In the genomic region with DNA sequence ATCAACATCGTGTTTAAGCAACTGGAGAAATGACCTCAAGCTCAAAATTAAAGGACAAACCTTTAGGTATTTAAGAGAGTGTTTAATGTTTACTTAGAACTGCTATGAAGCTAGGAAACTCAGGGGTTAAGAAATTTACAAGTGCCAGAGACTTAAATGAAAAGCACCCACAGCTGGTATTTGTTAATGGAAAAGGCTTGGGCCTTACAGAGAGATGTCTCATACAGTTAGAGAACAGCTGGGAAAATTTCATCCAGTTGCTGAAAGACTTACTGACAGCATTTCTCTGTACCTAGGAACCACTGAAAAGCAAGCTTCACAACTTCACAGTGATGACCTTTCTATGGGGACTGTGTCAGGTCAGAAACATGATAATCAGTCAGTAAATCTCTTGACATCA, we compare ENCODE assay signal across 20 mouse cellular contexts.
"Had no signal": no experiment of that assay in that cellular context is flagged by ENCODE, and none has a peak within 500 bp of the region (broad histone marks: within the 10 kb centered on the region; RNA-seq: fewer than 3 reads in every experiment).

No protein-coding gene starts in this region.

- H3K27me3 ChIP-seq: kidney, embryonic 15.5 days; liver, embryonic 15.5 days; neural tube, embryonic 15.5 days had no signal

- DNase-seq: kidney, adult 2 months; kidney, postnatal 36 days; layer of hippocampus, adult 9-11 months; layer of hippocampus, postnatal 36 days; left cerebral cortex, postnatal 4 days; lung, adult 2 months; lung, postnatal 4 days; midbrain, embryonic 14.5 days; right cerebral cortex, adult 18-20 months; right cerebral cortex, postnatal 25 days; thymus, adult 2 months; thymus, postnatal 25 days had no signal

- H3K4me2 ChIP-seq: kidney, embryonic 15.5 days; liver, embryonic 11.5 days; liver, embryonic 15.5 days; neural tube, embryonic 15.5 days had no signal

- H3K9me3 ChIP-seq: kidney, embryonic 15.5 days; liver, embryonic 15.5 days; midbrain, embryonic 10.5 days; neural tube, embryonic 15.5 days had no signal

- H3K9ac ChIP-seq: kidney, embryonic 15.5 days; liver, embryonic 15.5 days; neural tube, embryonic 15.5 days had no signal

- H3K4me3 ChIP-seq: kidney, embryonic 15.5 days; liver, embryonic 15.5 days; midbrain, embryonic 10.5 days; myocyte; neural tube, embryonic 15.5 days had no signal

- H3K36me3 ChIP-seq: kidney, embryonic 15.5 days; liver, embryonic 15.5 days; midbrain, embryonic 10.5 days had no signal

- H3K4me1 ChIP-seq: kidney, embryonic 15.5 days; liver, embryonic 15.5 days; midbrain, embryonic 10.5 days; neural tube, embryonic 15.5 days had no signal

- H3K27ac ChIP-seq: kidney, embryonic 15.5 days; liver, embryonic 15.5 days; midbrain, embryonic 10.5 days; neural tube, embryonic 15.5 days; stomach, postnatal 0 days had no signal

- ATAC-seq: lung, postnatal 0 days had no signal
